Mouse (Mus musculus) lung, postnatal 0 days (tissue): ENCODE measurements around the gene Grsf1.

Source experiments
- CTCF ChIP-seq: IDR thresholded peaks from 2 replicates; pipeline ENCODE4 v1.5.1; 2016; ENCODE audit warnings: antibody characterized with exemption, mild to moderate bottlenecking
- EP300 ChIP-seq: IDR thresholded peaks from 2 replicates; pipeline ENCODE4 v1.6.1; 2016; ENCODE audit warnings: antibody characterized with exemption, mild to moderate bottlenecking, control low read depth

- no peak for TF ChIP-seq EP300
- TF ChIP-seq CTCF, result no peak
These were observed at the start of gene Grsf1 for GRCm38 (mm10) chr5:88675443-88676387.
